Mouse (Mus musculus) liver, embryonic 15.5 days (tissue): ENCODE data around the gene Gria3. TPM values are rescaled to one million over a fixed set of nuclear protein-coding genes. Genes with fewer than 3 reads are reported as not detected.

Source experiments
- microRNA-seq: library from miRNA; unstranded; fragments of <30 nt; microRNA quantifications from one replicate; pipeline ENCODE4, GENCODE M21; 2016
- polyA plus RNA-seq: library from polyadenylated mRNA; unstranded; fragments of >200 nt; fragmentation: Nextera tagmentation; extraction: Ambion mirVana; gene quantifications from 2 replicates; pipeline ENCODE4 v1.2.1, GENCODE M21; 2015

Gria3 gene
- polyA plus RNA-seq, 1 experiment from 2014 or later: 2.0 TPM

Small RNA genes within 50 kb of the gene (microRNA-seq; reads per million reads assigned to microRNA genes)
- gene Gm22413: not detected
